Mouse (Mus musculus): ENCODE measurements around the gene Nr2e3. TPM values are rescaled to one million over a fixed set of nuclear protein-coding genes. Genes with fewer than 3 reads are reported as not detected.

Nr2e3 gene
- total RNA-seq (2023) = not detected in 2 replicates

GRCm38 (mm10) chr9:59960559-59960958 is at the start of gene Nr2e3:
Nr2e3 (minus strand) TSS chr9:59960659.

Other genes with a start within 250 kb of the Nr2e3 start
- gene Senp8, start 209.9 kb downstream of the Nr2e3 start, total RNA-seq (2023) = 1.5 and 1.9 TPM in 2 replicates
- 15.8 and 22.3 TPM in 2 replicates for gene Myo9a, start 209.8 kb downstream of the Nr2e3 start, total RNA-seq (2023)